Mouse (Mus musculus): Measurements from ENCODE around the gene Xirp1.

DNA sequence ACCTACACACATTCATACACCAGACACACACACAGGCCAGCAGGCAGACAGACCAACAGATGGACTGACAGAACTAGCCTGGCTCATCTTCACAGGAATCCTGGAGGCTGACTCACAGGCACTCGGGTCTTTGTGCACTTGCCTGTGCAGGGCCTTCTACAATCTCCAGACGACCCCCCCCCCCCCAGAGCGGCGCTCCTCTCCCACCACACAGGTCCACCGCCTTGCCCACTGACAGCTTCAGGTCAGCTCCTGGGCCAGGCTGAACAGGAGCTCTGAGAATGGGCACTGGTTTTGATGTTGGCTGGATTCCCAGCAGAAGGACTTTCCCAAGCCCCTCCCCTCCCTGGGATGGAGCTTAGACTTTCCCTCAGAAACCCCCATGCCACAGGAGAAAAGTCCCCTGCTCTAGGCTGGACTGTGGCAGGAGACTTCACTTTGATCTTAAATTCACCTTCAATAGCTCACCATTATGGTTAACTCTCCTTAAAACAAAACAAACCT, 45.8 kb downstream of the Xirp1 start:
- no peak for TF ChIP-seq CTCF (IDR thresholded peaks at IDR 0.05; ENCODE audit: low read depth, low read length)
- no peak for TF ChIP-seq GATA1 (IDR thresholded peaks at IDR 0.05; ENCODE audit: borderline replicate concordance, low read length)
- no peak for TF ChIP-seq GATA2 (IDR thresholded peaks at IDR 0.05; ENCODE audit: borderline replicate concordance, low read depth, low read length)
- TF ChIP-seq TAL1 (conservative IDR thresholded peaks at IDR 0.05; ENCODE audit: low read depth, low read length), result no peak
- TF ChIP-seq POLR2AphosphoS5 (IDR thresholded peaks at IDR 0.05; ENCODE audit: insufficient replicate concordance, low read depth, low read length), result no peak
